Mouse (Mus musculus) heart, embryonic 11.5 days (tissue): ENCODE data around the gene Pknox2. TPM values are rescaled to one million over a fixed set of nuclear protein-coding genes. Genes with fewer than 3 reads are reported as not detected.

Source experiments
- ATAC-seq: fragments of 200-750 bp; cut with Nextera tagmentation; replicated peaks from 2 replicates; pipeline ENCODE4 v1.8.0; 2017; ENCODE audit warnings: moderate library complexity; ENCODE audit not compliant: insufficient number of reproducible peaks, low FRiP score, low TSS enrichment
- H3K27ac ChIP-seq: fragments of 300-500 bp; sonication (generic); 2 replicates; pipeline ENCODE4 v1.5.1; 2014; ENCODE audit warnings: mild to moderate bottlenecking, low read depth, low read length
- H3K27me3 ChIP-seq: fragments of 300-500 bp; sonication (generic); 2 replicates; pipeline ENCODE4 v1.6.1; 2014; ENCODE audit warnings: mild to moderate bottlenecking, low read length, mixed read lengths; ENCODE audit not compliant: control insufficient read depth, insufficient read depth
- H3K36me3 ChIP-seq: fragments of 300-500 bp; sonication (generic); 2 replicates; pipeline ENCODE4 v1.6.1; 2014; ENCODE audit warnings: mild to moderate bottlenecking, low read length, moderate library complexity, mixed read lengths; ENCODE audit not compliant: control insufficient read depth, insufficient read depth
- H3K4me1 ChIP-seq: fragments of 300-500 bp; sonication (generic); 2 replicates; pipeline ENCODE4 v1.6.1; 2014; ENCODE audit warnings: low read length; ENCODE audit not compliant: control insufficient read depth, insufficient read depth
- H3K4me2 ChIP-seq: fragments of 300-500 bp; sonication (generic); 2 replicates; pipeline ENCODE4 v1.6.1; 2014; ENCODE audit warnings: mild to moderate bottlenecking, moderate library complexity
- H3K4me3 ChIP-seq: fragments of 300-500 bp; sonication (generic); 2 replicates; pipeline ENCODE4 v1.5.1; 2014; ENCODE audit warnings: low read depth, low read length
- H3K9ac ChIP-seq: fragments of 300-500 bp; sonication (generic); 2 replicates; pipeline ENCODE4 v1.6.1; 2014; ENCODE audit warnings: mild to moderate bottlenecking, low read depth, low read length, moderate library complexity
- H3K9me3 ChIP-seq: fragments of 300-500 bp; sonication (generic); replicated peaks from 2 replicates; pipeline ENCODE4 v1.6.1; 2016; ENCODE audit warnings: low read length; ENCODE audit not compliant: control insufficient read depth
- WGBS: fragments of 180-500 bp; shearing (Covaris S2); extraction: QIAGEN DNeasy Blood & Tissue Kit; methylation state at CpG from one replicate; pipeline ENCODE4 v1.1.7; 2014; ENCODE audit not compliant: insufficient replicate concordance; 5-methylcytosine and 5-hydroxymethylcytosine counted together
- polyA plus RNA-seq: library from polyadenylated mRNA; unstranded; fragments of >200 nt; fragmentation: Nextera tagmentation; extraction: Ambion mirVana; gene quantifications from 2 replicates; pipeline ENCODE4 v1.2.1, GENCODE M21; 2014

Pknox2 gene
- polyA plus RNA-seq, 1 experiment from 2014 or later: 5.2 TPM

GRCm38 (mm10) chr9:36885237-36885636 lies 262.0 kb downstream of the Pknox2 start:
- H3K4me2 ChIP-seq: no peak overlapping the region
- WGBS: 55% methylated on average over 3 of the region's 3 CpGs
- no peak overlapping the region for H3K4me3 ChIP-seq
- H3K4me1 ChIP-seq: no peaks in the 10 kb centered on the region
- no peaks in the 10 kb centered on the region for H3K36me3 ChIP-seq
- ATAC-seq: no peak
- H3K9me3 ChIP-seq: no peaks in the 10 kb centered on the region
- no peak overlapping the region for H3K27ac ChIP-seq
- H3K27me3 ChIP-seq: no peaks in the 10 kb centered on the region
- H3K9ac ChIP-seq: no peak overlapping the region

GRCm38 (mm10) chr9:36883569-36883968 lies 263.6 kb downstream of the Pknox2 start:
- H3K4me3 ChIP-seq: no peak overlapping the region
- H3K9ac ChIP-seq: no peak overlapping the region
- no peaks in the 10 kb centered on the region for H3K36me3 ChIP-seq
- no peaks in the 10 kb centered on the region for H3K27me3 ChIP-seq
- WGBS: 50% methylated on average over 3 of the region's 3 CpGs
- no peak overlapping the region for H3K27ac ChIP-seq
- H3K4me1 ChIP-seq: no peaks in the 10 kb centered on the region
- H3K9me3 ChIP-seq: no peaks in the 10 kb centered on the region
- H3K4me2 ChIP-seq: no peak overlapping the region
- no peak for ATAC-seq

GRCm38 (mm10) chr9:36882034-36882745 lies 265.0 kb downstream of the Pknox2 start:
- 46% methylated on average over 8 of the region's 8 CpGs for WGBS

GRCm38 (mm10) chr9:36881615-36882014 lies 265.6 kb downstream of the Pknox2 start:
- 65% methylated on average over 5 of the region's 5 CpGs for WGBS
- ATAC-seq: no peak
- H3K27ac ChIP-seq: no peak overlapping the region
- H3K36me3 ChIP-seq: no peaks in the 10 kb centered on the region
- H3K27me3 ChIP-seq: no peaks in the 10 kb centered on the region
- no peak overlapping the region for H3K4me3 ChIP-seq
- no peak overlapping the region for H3K9ac ChIP-seq
- H3K4me2 ChIP-seq: no peak overlapping the region
- no peaks in the 10 kb centered on the region for H3K4me1 ChIP-seq
- no peaks in the 10 kb centered on the region for H3K9me3 ChIP-seq

More at GRCm38 (mm10) chr9:36882034-36882745, 265.0 kb downstream of the Pknox2 start:
- H3K9ac ChIP-seq: no peak overlapping the region
- no peak overlapping the region for H3K4me3 ChIP-seq
- H3K4me1 ChIP-seq: no peaks in the 10 kb centered on the region
- H3K27ac ChIP-seq: no peak overlapping the region
- no peak overlapping the region for H3K4me2 ChIP-seq
- no peaks in the 10 kb centered on the region for H3K36me3 ChIP-seq
- ATAC-seq: no peak
- H3K27me3 ChIP-seq: no peaks in the 10 kb centered on the region
- H3K9me3 ChIP-seq: no peaks in the 10 kb centered on the region

- Histone ChIP-seq H3K27me3 (no peaks in the 10 kb centered on the region), H3K9me3 (no peaks in the 10 kb centered on the region), H3K4me2 (no peak overlapping the region), H3K36me3 (no peaks in the 10 kb centered on the region), H3K27ac (no peak overlapping the region), H3K4me3 (no peak overlapping the region), H3K9ac (no peak overlapping the region), H3K4me1 (no peaks in the 10 kb centered on the region)
- ATAC-seq: no peak
Measured at GRCm38 (mm10) chr9:36876787-36877186, 270.4 kb downstream of the Pknox2 start.

- Histone ChIP-seq H3K36me3 (no peaks in the 10 kb centered on the region), H3K9me3 (no peaks in the 10 kb centered on the region), H3K27me3 (no peaks in the 10 kb centered on the region), H3K4me1 (no peaks in the 10 kb centered on the region), H3K4me2 (no peak overlapping the region), H3K9ac (no peak overlapping the region), H3K4me3 (no peak overlapping the region), H3K27ac (no peak overlapping the region)
- 81% methylated on average over 5 of the region's 5 CpGs for WGBS
- ATAC-seq: no peak
Measured at GRCm38 (mm10) chr9:36876313-36876712, 270.9 kb downstream of the Pknox2 start.

GRCm38 (mm10) chr9:36873796-36874195 lies 273.4 kb downstream of the Pknox2 start:
- H3K27ac ChIP-seq: no peak overlapping the region
- 62% methylated on average over 2 of the region's 2 CpGs for WGBS

GRCm38 (mm10) chr9:36870263-36870662 lies 276.9 kb downstream of the Pknox2 start:
- WGBS: 50% methylated on average over 1 of the region's 1 CpGs
- Histone ChIP-seq H3K4me3 (no peak overlapping the region), H3K9ac (no peak overlapping the region), H3K27ac (no peak overlapping the region), H3K36me3 (no peaks in the 10 kb centered on the region), H3K4me2 (no peak overlapping the region), H3K4me1 (no peaks in the 10 kb centered on the region), H3K9me3 (no peaks in the 10 kb centered on the region), H3K27me3 (no peaks in the 10 kb centered on the region)
- no peak for ATAC-seq

More at GRCm38 (mm10) chr9:36873796-36874195, 273.4 kb downstream of the Pknox2 start:
- H3K36me3 ChIP-seq: no peaks in the 10 kb centered on the region
- no peaks in the 10 kb centered on the region for H3K4me1 ChIP-seq
- no peaks in the 10 kb centered on the region for H3K27me3 ChIP-seq
- H3K4me2 ChIP-seq: no peak overlapping the region
- no peak overlapping the region for H3K9ac ChIP-seq
- no peak for ATAC-seq
- no peak overlapping the region for H3K4me3 ChIP-seq
- H3K9me3 ChIP-seq: no peaks in the 10 kb centered on the region

GRCm38 (mm10) chr9:36868662-36869061 lies 278.5 kb downstream of the Pknox2 start:
- 72% methylated on average over 6 of the region's 6 CpGs for WGBS
- no peak overlapping the region for H3K4me3 ChIP-seq
- H3K4me1 ChIP-seq: no peaks in the 10 kb centered on the region
- no peaks in the 10 kb centered on the region for H3K36me3 ChIP-seq
- no peak overlapping the region for H3K27ac ChIP-seq
- H3K9me3 ChIP-seq: no peaks in the 10 kb centered on the region
- no peaks in the 10 kb centered on the region for H3K27me3 ChIP-seq
- H3K4me2 ChIP-seq: no peak overlapping the region
- H3K9ac ChIP-seq: no peak overlapping the region
- ATAC-seq: no peak
